Mouse (Mus musculus): ENCODE results near the gene Rnf114. TPM values are rescaled to one million over a fixed set of nuclear protein-coding genes. Genes with fewer than 3 reads are reported as not detected.

The Rnf114 gene
- total RNA-seq, 2 experiments from 2014 or later, result 72.0 to 72.3 TPM

DNA sequence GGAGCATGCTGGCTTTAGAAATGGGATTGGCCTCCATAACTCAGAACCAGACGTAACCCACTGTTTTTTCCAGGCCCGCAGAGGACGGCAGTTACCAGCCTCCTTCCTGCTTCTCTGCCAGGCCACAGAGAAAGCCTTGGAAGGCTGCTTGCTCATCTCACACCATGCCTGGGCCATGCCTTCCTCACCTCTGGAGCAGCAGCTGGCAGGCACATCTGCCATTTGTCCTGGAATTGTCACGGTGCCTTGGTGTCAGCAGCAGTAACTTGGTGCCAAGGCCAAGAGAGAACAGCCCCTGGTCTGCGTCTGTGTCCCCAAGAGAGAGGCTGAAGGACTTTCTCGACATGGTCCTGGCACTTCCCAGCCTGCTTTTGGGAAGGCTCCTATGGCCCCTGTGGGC is 18.2 kb upstream of the Rnf114 start:
- no peak for DNase-seq

GRCm38 (mm10) chr2:167475596-167475995 is 16.8 kb upstream of the Rnf114 start:
- no peak for DNase-seq

- DNase-seq, result peak in 1 of 2 experiments; percentile 59
Observed at GRCm38 (mm10) chr2:167476200-167476688, 16.2 kb upstream of the Rnf114 start.

DNA sequence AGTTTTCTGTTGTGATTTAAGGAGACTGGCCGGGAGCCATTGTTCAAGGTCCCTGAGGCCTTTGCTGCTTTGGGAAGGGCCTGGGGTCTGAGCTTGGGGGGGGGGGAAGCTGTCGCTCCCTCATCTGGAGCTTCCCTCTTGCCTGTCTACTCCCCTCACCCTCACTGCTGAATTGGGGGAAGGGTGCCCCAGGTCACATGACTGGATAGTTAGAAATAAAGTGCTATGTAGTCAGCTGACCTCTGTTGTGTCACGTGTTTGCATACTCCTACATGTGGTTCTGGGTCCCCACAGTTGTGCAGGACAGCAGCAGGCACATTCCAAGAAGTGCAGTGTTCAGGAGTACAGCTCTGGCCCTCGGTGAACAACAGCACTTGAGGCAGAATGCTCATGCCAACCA is 15.7 kb upstream of the Rnf114 start:
- no peak for DNase-seq

DNA sequence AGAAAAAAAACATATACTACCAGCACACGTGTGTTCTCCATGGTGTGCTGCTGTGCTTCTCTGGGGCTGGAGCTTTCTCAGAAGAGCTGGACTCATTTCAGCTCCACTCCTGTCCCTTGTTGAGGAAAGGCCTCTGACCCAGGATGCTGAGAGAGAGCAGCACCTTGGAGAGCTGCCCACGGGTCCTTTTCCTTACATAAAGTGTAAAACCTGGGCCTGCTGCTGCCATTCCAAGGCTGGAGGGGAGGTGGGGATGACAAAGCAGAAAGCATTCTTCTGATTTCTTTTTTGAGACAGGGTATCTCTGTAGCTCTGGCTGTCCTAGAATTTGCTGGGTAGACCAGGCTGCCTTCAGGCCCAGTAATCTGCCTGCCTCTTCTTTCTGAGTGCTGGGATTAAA is 14.3 kb upstream of the Rnf114 start:
- no peak for DNase-seq

GRCm38 (mm10) chr2:167479501-167479900 is 12.9 kb upstream of the Rnf114 start:
- no peak for DNase-seq

GRCm38 (mm10) chr2:167482681-167483080 is 9.8 kb upstream of the Rnf114 start:
- DNase-seq, result no peak

DNA sequence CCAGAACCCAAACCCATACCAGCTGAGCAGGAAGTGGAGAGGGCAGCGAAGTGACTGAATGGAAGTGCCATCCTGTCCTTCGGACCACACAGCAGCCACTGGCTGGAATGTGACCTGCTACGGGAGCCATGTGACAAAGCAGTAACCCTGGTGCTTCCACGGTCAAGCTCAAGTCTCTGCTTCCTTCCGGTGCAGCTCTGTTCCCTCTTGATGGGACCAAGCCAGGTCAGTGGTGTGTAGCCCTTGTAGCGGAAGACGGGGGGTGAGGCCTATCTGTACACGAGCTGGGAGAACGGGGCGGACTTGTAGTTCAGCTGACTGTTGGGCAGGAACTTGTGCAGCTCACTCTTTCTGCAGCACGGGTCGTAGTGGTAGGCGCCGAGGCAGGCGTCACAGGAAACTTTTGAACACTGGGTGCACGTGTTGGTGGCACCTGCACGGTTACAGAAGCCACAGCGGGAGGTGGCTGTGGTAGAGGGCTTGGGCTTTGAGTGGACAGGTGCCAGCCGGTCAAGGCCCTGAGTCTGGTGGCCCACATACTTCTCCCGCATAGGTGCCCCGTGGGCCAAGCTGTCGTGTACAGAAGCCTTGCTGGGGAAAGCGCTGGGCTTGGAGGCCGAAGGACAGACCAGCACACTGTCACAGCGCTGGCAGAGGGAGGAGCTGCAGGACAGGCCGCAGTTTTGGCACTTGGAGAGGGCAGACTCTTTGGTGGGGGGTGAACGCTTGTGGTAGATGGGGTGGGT is 9.2 kb upstream of the Rnf114 start:
- DNase-seq, result no peak

GRCm38 (mm10) chr2:167483827-167484410 is 8.5 kb upstream of the Rnf114 start:
- DNase-seq, result no peak

GRCm38 (mm10) chr2:167484932-167485331 is 7.5 kb upstream of the Rnf114 start:
- no peak for DNase-seq

GRCm38 (mm10) chr2:167485501-167486377 is 6.7 kb upstream of the Rnf114 start:
- DNase-seq, result peak; percentile 72 to 77

DNA sequence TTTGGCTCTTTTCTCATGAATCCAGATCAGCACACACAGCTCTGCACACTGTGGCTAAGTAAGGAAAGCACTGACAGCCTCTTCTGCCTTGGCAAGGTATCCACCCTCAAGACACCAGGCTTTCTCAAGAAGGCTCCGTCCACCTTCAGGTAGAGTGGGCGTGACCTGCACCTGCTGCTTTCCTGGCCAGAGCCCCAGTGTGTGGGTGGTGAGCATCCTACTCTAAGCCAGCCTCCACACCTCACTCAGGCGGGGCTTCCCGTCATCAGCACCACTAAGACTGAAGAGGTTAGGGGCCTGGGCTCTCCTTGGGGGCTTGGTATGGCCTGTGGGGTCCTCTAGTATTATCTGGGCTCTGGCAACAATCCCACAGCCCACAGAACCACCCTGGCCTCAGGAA is 5.9 kb upstream of the Rnf114 start:
- no peak for DNase-seq

DNA sequence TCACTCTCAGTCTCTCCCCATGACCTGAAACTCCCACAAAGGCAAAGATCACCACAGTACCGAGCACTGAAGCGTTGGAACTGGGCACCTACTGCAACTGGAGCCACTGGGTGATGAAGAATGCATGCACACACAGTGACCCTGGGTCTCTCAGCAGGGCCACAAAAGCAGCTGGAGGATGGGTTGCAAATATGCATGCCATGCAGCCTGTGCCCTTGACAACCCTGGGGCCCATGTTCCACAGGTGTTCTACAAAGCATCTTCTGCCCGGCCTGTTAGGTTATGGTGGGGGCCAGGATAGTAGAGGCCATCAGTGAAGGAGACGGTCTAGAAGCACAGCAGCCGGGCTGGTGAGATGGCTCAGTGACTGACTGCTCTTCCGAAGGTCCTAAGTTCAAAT is 4.9 kb upstream of the Rnf114 start:
- DNase-seq, result no peak

GRCm38 (mm10) chr2:167487994-167488393 is 4.5 kb upstream of the Rnf114 start:
- no peak for DNase-seq

- DNase-seq, result no peak
Observed at GRCm38 (mm10) chr2:167490813-167491525, 1.5 kb upstream of the Rnf114 start.

DNA sequence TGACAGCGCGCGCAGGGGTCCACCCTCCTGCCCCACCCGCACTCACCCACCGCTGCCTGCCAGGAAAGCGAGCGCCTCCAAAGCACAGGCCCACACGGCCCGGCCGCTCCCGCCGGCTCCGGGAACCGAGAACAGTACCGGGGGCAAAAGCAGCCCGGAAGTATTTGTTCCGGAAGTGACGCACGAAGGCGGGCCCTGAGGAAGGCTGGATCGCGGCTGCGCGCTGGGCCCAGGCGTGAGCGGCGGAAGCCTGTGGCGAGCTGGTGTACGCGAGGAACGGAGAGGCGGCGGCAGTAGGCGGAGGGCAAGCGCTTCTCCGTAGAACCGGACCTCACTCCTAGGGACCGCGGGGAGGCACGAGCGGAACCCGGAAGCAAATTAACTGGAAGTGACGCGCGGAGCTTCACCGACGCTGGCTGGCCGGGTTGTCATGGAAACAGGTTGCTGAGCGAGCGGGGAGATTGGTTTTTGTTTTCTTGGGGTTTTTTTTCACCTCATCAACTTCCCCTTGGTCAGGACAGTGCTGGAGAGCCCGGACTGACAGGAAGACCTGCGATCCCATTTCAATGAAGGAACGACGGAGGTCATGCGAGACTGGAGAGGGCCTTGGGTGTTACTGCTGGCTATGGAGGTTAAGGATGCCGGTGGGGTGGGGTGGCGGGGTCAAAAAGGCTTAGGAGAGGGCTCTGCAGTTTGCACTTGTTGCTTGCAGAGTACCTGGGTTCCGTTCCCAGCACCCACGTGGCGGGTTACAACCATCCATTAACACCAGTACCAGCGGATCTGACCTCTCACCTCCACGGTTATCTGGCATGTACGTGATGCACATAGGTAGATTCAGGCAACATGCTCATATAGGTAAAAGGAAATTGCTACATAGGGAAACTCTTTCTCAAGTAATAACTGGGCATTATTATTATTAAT is 530 bp downstream of the Rnf114 start, which contains the start of gene Spata2:
Spata2 (minus strand) TSS at position 175 of the 924 bp plus-strand sequence.
- DNase-seq, result peak; percentile 96 to 98

GRCm38 (mm10) chr2:167496437-167496836 is 4.0 kb downstream of the Rnf114 start:
- DNase-seq, result no peak

DNA sequence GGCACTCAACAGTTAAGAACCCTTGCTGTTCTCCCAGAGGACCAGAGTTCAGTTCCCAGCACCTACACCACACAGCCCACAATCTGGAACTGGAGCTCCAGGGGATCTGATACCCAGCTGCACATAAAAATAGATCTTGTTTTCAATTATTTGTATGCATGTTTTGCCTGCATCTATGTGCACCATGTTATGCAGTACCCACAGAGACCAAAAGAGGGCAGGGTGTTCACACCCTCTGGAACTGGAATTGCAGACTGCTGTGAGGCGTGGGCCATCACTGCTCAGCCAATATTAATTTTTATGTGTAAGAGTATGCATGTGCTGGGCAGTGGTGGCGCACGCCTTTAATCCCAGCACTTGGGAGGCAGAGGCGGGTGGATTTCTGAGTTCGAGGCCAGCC is 4.8 kb downstream of the Rnf114 start:
- peak in 1 of 2 experiments; percentile 73 for DNase-seq

DNA sequence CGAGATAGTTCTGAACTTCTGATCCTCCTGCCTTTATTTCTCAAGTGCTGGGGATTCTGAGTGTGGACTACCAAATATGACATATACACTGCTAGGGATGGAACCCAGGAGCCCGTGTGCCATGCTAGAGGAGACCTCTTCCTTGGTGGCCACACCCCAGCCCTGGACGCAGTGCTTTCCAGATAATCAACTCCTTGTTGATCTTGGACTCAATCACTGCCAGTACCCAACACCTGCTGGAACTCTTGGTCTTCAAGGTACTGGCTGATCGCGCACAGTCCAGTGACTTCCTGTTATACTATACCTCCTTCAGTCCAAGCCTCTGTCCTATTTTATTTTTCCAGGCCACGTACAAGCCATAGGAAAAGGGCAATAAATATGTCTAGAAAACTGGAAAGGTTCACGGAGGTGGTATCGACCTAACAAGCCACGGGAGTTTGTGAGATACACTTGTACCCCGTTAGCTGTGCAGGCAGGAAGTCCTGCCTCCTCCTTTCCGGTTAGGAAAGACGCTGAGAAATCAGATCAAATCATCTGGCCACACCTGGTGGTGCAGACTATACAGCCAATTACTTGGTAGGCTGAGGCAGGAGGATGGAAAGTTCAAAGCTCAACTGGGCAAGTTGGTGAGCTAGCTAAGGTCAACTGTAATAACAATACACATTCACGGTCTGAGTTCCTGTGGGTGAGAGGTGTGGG is 10.3 kb downstream of the Rnf114 start:
- no peak for DNase-seq

- peak; percentile 89 to 93 for DNase-seq
Observed at GRCm38 (mm10) chr2:167503253-167503895, 10.9 kb downstream of the Rnf114 start.
